Mouse (Mus musculus) liver, adult 2 months (tissue): Measurements from ENCODE around the gene Parvb.

Source experiments
- CTCF ChIP-seq: fragments of 200-500 bp; IDR thresholded peaks from 2 replicates; pipeline ENCODE4 v1.5.1; 2011; ENCODE audit warnings: low read depth, low read length, control low read depth
- POLR2A ChIP-seq: fragments of 200-500 bp; IDR thresholded peaks from 2 replicates; pipeline ENCODE4 v1.6.1; 2011; ENCODE audit warnings: low read length, control low read depth; ENCODE audit not compliant: insufficient read depth; ENCODE audit errors: extremely low read depth

GRCm38 (mm10) chr15:84351342-84351741 lies 119.5 kb downstream of the Parvb start:
- TF ChIP-seq POLR2A (no peak), CTCF (no peak)
